16 mouse cellular contexts compared by ENCODE assay signal in the genomic region with DNA sequence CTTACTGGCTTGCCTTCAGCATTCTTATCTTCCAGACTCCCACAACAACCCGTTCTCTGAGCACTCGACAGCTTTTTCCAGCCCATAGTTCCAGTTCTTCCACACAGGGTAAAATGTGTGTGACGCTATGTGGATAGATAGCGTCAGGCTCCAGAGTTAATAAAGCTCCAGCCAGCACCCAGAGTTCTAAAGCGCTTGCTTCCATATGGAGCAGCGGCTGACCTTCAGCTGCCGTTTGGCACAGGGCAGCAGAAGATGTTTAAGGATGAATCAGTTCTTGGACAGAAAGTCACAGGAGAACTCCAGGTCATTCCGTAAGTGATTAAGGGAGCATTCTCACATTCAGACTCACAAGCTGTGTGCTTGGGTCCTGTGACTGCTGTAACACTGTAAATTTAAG. TPM values are rescaled to one million over a fixed set of nuclear protein-coding genes. Genes with fewer than 3 reads are reported as not detected.
DNase-seq lines count a peak whose midpoint lies in the region; ATAC-seq lines count a peak whose summit lies in the region.
"Had no signal": no experiment of that assay in that cellular context is flagged by ENCODE, and none has a peak within 500 bp of the region (broad histone marks: within the 10 kb centered on the region; RNA-seq: fewer than 3 reads in every experiment).

No protein-coding gene starts in this region.

- WGBS in liver, embryonic 11.5 days: 62% methylated on average over 8 of the region's 8 CpGs
- 68% methylated on average over 8 of the region's 8 CpGs for WGBS in liver, embryonic 15.5 days (ENCODE audit: insufficient replicate concordance)

- peak overlapping the region; percentile 38 for H3K4me2 ChIP-seq in liver, embryonic 11.5 days
- H3K4me2 ChIP-seq in liver, embryonic 15.5 days: peak overlapping the region; percentile 62
- H3K4me2 ChIP-seq: hindbrain, embryonic 15.5 days had no signal

- H3K4me3 ChIP-seq in erythroblast, embryonic 14.5 days (replicated peaks): peak overlapping the region; percentile 43
- H3K4me3 ChIP-seq in liver, embryonic 11.5 days (ENCODE audit: low read depth, low read length): no peak overlapping the region
- H3K4me3 ChIP-seq in liver, embryonic 15.5 days (replicated peaks): no peak overlapping the region
- H3K4me3 ChIP-seq: hindbrain, embryonic 15.5 days had no signal

- H3K36me3 ChIP-seq in erythroblast, embryonic 14.5 days (ENCODE audit: control insufficient read depth): peaks cover 18% of the 10 kb centered on the region
- no peaks in the 10 kb centered on the region for H3K36me3 ChIP-seq in liver, embryonic 11.5 days (ENCODE audit: control insufficient read depth, insufficient read depth, low read length)
- H3K36me3 ChIP-seq in liver, embryonic 15.5 days (replicated peaks): no peaks in the 10 kb centered on the region
- H3K36me3 ChIP-seq: hindbrain, embryonic 15.5 days had no signal

- H3K9me3 ChIP-seq in erythroblast, embryonic 14.5 days (ENCODE audit: control insufficient read depth, low read length): no peaks in the 10 kb centered on the region
- no peaks in the 10 kb centered on the region for H3K9me3 ChIP-seq in liver, embryonic 11.5 days (ENCODE audit: control insufficient read depth, low read length)
- H3K9me3 ChIP-seq in liver, embryonic 15.5 days (replicated peaks): no peaks in the 10 kb centered on the region
- H3K9me3 ChIP-seq: hindbrain, embryonic 15.5 days had no signal

- peak overlapping the region; percentile 85 for H3K27ac ChIP-seq in liver, embryonic 11.5 days (ENCODE audit: low read depth, low read length)
- peak overlapping the region; percentile 86 for H3K27ac ChIP-seq in liver, embryonic 15.5 days (replicated peaks)
- H3K27ac ChIP-seq: hindbrain, embryonic 15.5 days had no signal

- H3K27me3 ChIP-seq in erythroblast, embryonic 14.5 days (ENCODE audit: control insufficient read depth): no peaks in the 10 kb centered on the region
- no peaks in the 10 kb centered on the region for H3K27me3 ChIP-seq in liver, embryonic 11.5 days (replicated peaks; ENCODE audit: control insufficient read depth, insufficient read depth, low read length)
- H3K27me3 ChIP-seq in liver, embryonic 15.5 days: no peaks in the 10 kb centered on the region
- H3K27me3 ChIP-seq: hindbrain, embryonic 15.5 days had no signal

- no peak for ATAC-seq in erythroblast, adult 5-6 weeks (replicated peaks; ENCODE audit: low FRiP score, poor library complexity, severe bottlenecking)
- no peak for ATAC-seq in liver, embryonic 11.5 days (replicated peaks; ENCODE audit: low FRiP score)
- ATAC-seq in liver, embryonic 15.5 days (ENCODE audit: insufficient read depth): no peak
- ATAC-seq in megakaryocyte-erythroid progenitor cell, adult 5-6 weeks (replicated peaks; ENCODE audit: low FRiP score, low TSS enrichment, poor library complexity, severe bottlenecking): no peak
- ATAC-seq: forebrain, postnatal 0 days had no signal

- H3K9ac ChIP-seq in liver, embryonic 11.5 days (ENCODE audit: low read depth, low read length): no peak overlapping the region
- peak overlapping the region; percentile 3; the same call in 1 of the 2 replicates for H3K9ac ChIP-seq in liver, embryonic 15.5 days
- H3K9ac ChIP-seq: forebrain, postnatal 0 days; hindbrain, embryonic 15.5 days had no signal

- H3K4me1 ChIP-seq in erythroblast, embryonic 14.5 days (ENCODE audit: control insufficient read depth): peaks cover 90% of the 10 kb centered on the region
- H3K4me1 ChIP-seq in liver, embryonic 11.5 days (replicated peaks; ENCODE audit: control insufficient read depth, insufficient read depth, low read length): peaks cover 55% of the 10 kb centered on the region
- peaks cover 79% of the 10 kb centered on the region for H3K4me1 ChIP-seq in liver, embryonic 15.5 days (replicated peaks)

- DNase-seq in liver, embryonic 11.5 days (ENCODE audit: low spot score): no peak
- DNase-seq in liver: no peak
- DNase-seq in NIH3T3 (ENCODE audit: low read depth): peak; percentile 53
- DNase-seq in cerebellum, adult 18-20 months: no peak
- DNase-seq: cerebellum, adult 9-11 months; forebrain, postnatal 0 days; kidney, adult 11 months; left cerebral cortex, postnatal 4 days had no signal

RNA-seq across cellular contexts. Expression of gene Fam163a, which starts 13.1 kb away (rescaled TPM):
- polyA plus RNA-seq in erythroblast, embryonic 14.5 days (2012): 0.02 TPM in 1 of 2 replicates, not detected in the other
- total RNA-seq in erythroblast, adult 5-6 weeks (2015; ENCODE audit: low replicate concordance): not detected in 2 replicates
- not detected in 2 replicates for total RNA-seq in erythroblast, adult 5-6 weeks (2017; ENCODE audit: low replicate concordance)
- 0.26 and 0.43 TPM in 2 replicates for polyA plus RNA-seq in liver, embryonic 11.5 days (2014; fragmentation: Nextera tagmentation; extraction: Ambion mirVana)
- polyA plus RNA-seq in liver, embryonic 15.5 days (2015; fragmentation: Nextera tagmentation; extraction: Ambion mirVana): 0.12 TPM in 1 of 2 replicates, not detected in the other
- total RNA-seq in megakaryocyte-erythroid progenitor cell, adult 5-6 weeks (2014; fragmentation: Nextera tagmentation): not detected in 2 replicates
- total RNA-seq in megakaryocyte-erythroid progenitor cell, adult 5-6 weeks (2017): 0.30 TPM in 1 of 2 replicates, not detected in the other
- total RNA-seq: gastrocnemius, postnatal 25 days; MEL had no signal
- polyA plus RNA-seq: spleen, adult 2 months had no signal
